Mouse (Mus musculus) CH12.LX (cell line): ENCODE measurements around the gene Hectd1. TPM values are rescaled to one million over a fixed set of nuclear protein-coding genes. Genes with fewer than 3 reads are reported as not detected.

Experiments
- DNase-seq: peaks from one replicate; pipeline ENCODE4 v3.0.0-alpha.2; 2013; ENCODE audit errors: extremely low read depth
- H3K27ac ChIP-seq: 2 replicates; pipeline ENCODE4 v1.5.1; 2012; ENCODE audit warnings: low read depth, mild to moderate bottlenecking, control low read depth, moderate library complexity; ENCODE audit not compliant: insufficient read depth
- H3K27me3 ChIP-seq: replicated peaks from 2 replicates; pipeline ENCODE3; 2012; ENCODE audit warnings: inconsistent platforms
- H3K36me3 ChIP-seq, 2 experiments: replicated peaks in 1 of 2; 2 replicates each; pipeline versions ENCODE3 to v1.6.1; 2012; ENCODE audit warnings: inconsistent platforms in 1 of 2, low read length in 1 of 2, mild to moderate bottlenecking in 1 of 2, mixed read lengths in 1 of 2, moderate library complexity in 1 of 2; ENCODE audit not compliant: control insufficient read depth in 1 of 2, insufficient read depth in 1 of 2
- H3K4me1 ChIP-seq, 2 experiments: 2 replicates each; pipeline ENCODE4 v1.6.1; 2012; ENCODE audit warnings: inconsistent platforms in 1 of 2, moderate library complexity in 1 of 2; ENCODE audit not compliant: insufficient read depth in 2 of 2, control insufficient read depth in 1 of 2
- H3K4me2 ChIP-seq: 2 replicates; pipeline ENCODE4 v1.6.1; 2012; ENCODE audit warnings: low read depth, mild to moderate bottlenecking, control low read depth; ENCODE audit not compliant: poor library complexity, insufficient read depth, severe bottlenecking
- H3K4me3 ChIP-seq, 3 experiments: fragments of 150-350 bp in 1 of 3; sonication (generic) in 1 of 3; replicated peaks in 1 of 3; 2 replicates each; pipeline versions ENCODE3 to v1.5.1; 2011 to 2012; ENCODE audit warnings: low read depth in 2 of 3, low read length in 2 of 3, mild to moderate bottlenecking in 2 of 3, moderate library complexity in 2 of 3, control low read depth in 1 of 3, improper control_type of control experiment in 1 of 3, inconsistent platforms in 1 of 3, mixed read lengths in 1 of 3; ENCODE audit not compliant: poor library complexity in 1 of 3
- H3K79me2 ChIP-seq: replicated peaks from 2 replicates; pipeline ENCODE4 v1.6.1; 2012; ENCODE audit warnings: mild to moderate bottlenecking, moderate library complexity; ENCODE audit not compliant: control insufficient read depth, poor library complexity, insufficient read depth, severe bottlenecking; ENCODE audit errors: extremely low read depth
- H3K9ac ChIP-seq: 2 replicates; pipeline ENCODE4 v1.6.1; 2012; ENCODE audit warnings: low read depth, mild to moderate bottlenecking, control low read depth, moderate library complexity; ENCODE audit not compliant: insufficient read depth
- H3K9me3 ChIP-seq: replicated peaks from 2 replicates; pipeline ENCODE3; 2012; ENCODE audit warnings: low read length, inconsistent platforms, mixed read lengths
- BHLHE40 ChIP-seq: IDR thresholded peaks from 2 replicates; pipeline ENCODE4 v1.6.1; 2011; ENCODE audit warnings: mild to moderate bottlenecking, low read depth, low read length, improper control_type of control experiment
- CHD1 ChIP-seq: IDR thresholded peaks from 2 replicates; pipeline ENCODE4 v1.6.1; 2012; ENCODE audit warnings: low read depth, low read length, improper control_type of control experiment, inconsistent platforms
- CTCF ChIP-seq, 2 experiments: IDR thresholded peaks in 1 of 2; conservative IDR thresholded peaks in 1 of 2; 2 replicates each; pipeline ENCODE4 v1.5.1; 2011 to 2012; ENCODE audit warnings: low read depth in 2 of 2, low read length in 2 of 2, improper control_type of control experiment in 1 of 2, inconsistent platforms in 1 of 2, mild to moderate bottlenecking in 1 of 2, moderate library complexity in 1 of 2
- JUN ChIP-seq: IDR thresholded peaks from 2 replicates; pipeline ENCODE4 v1.6.1; 2011; ENCODE audit warnings: low read depth, mild to moderate bottlenecking, low read length, improper control_type of control experiment, moderate library complexity; ENCODE audit not compliant: insufficient read depth
- JUND ChIP-seq: conservative IDR thresholded peaks from 2 replicates; pipeline ENCODE4 v1.6.1; 2011; ENCODE audit warnings: low read depth, low read length, improper control_type of control experiment
- MAFK ChIP-seq: IDR thresholded peaks from 2 replicates; pipeline ENCODE4 v1.6.1; 2011; ENCODE audit warnings: low read length, improper control_type of control experiment; ENCODE audit not compliant: insufficient replicate concordance
- MAX ChIP-seq: IDR thresholded peaks from 2 replicates; pipeline ENCODE4 v1.6.1; 2011; ENCODE audit warnings: low read length, improper control_type of control experiment
- MAZ ChIP-seq: IDR thresholded peaks from 2 replicates; pipeline ENCODE4 v1.6.1; 2012; ENCODE audit warnings: low read depth, mild to moderate bottlenecking, inconsistent platforms, low read length, improper control_type of control experiment, moderate library complexity
- MEF2A ChIP-seq: IDR thresholded peaks from 2 replicates; pipeline ENCODE4 v1.6.1; 2014; ENCODE audit warnings: low read depth, mild to moderate bottlenecking, inconsistent platforms, low read length, improper control_type of control experiment, borderline replicate concordance
- NELFE ChIP-seq: IDR thresholded peaks from 2 replicates; pipeline ENCODE4 v1.6.1; 2011; ENCODE audit warnings: low read depth, low read length, improper control_type of control experiment
- NRF1 ChIP-seq: IDR thresholded peaks from 2 replicates; pipeline ENCODE4 v1.6.1; 2014; ENCODE audit warnings: low read depth, mild to moderate bottlenecking, inconsistent platforms, low read length, improper control_type of control experiment, moderate library complexity
- POLR2A ChIP-seq: IDR thresholded peaks from 2 replicates; pipeline ENCODE4 v1.6.1; 2011; ENCODE audit warnings: low read depth, mild to moderate bottlenecking, improper control_type of control experiment, low read length
- RAD21 ChIP-seq: IDR thresholded peaks from 2 replicates; pipeline ENCODE4 v1.6.1; 2011; ENCODE audit warnings: low read depth, mild to moderate bottlenecking, low read length, improper control_type of control experiment, moderate library complexity
- RCOR1 ChIP-seq: conservative IDR thresholded peaks from 2 replicates; pipeline ENCODE4 v1.6.1; 2012; ENCODE audit warnings: low read depth, mild to moderate bottlenecking, inconsistent platforms, low read length, improper control_type of control experiment
- TBP ChIP-seq: conservative IDR thresholded peaks from 2 replicates; pipeline ENCODE4 v1.6.1; 2011; ENCODE audit warnings: low read depth, low read length, improper control_type of control experiment
- UBTF ChIP-seq: IDR thresholded peaks from 2 replicates; pipeline ENCODE4 v1.6.1; 2012; ENCODE audit warnings: low read depth, mild to moderate bottlenecking, inconsistent platforms, low read length, improper control_type of control experiment, moderate library complexity
- USF1 ChIP-seq: IDR thresholded peaks from 2 replicates; pipeline ENCODE4 v1.6.1; 2014; ENCODE audit warnings: low read depth, mild to moderate bottlenecking, inconsistent platforms, low read length, improper control_type of control experiment
- USF2 ChIP-seq: conservative IDR thresholded peaks from 2 replicates; pipeline ENCODE4 v1.6.1; 2011; ENCODE audit warnings: low read depth, low read length, improper control_type of control experiment
- ZC3H11A ChIP-seq: IDR thresholded peaks from 2 replicates; pipeline ENCODE4 v1.6.1; 2012; ENCODE audit warnings: low read depth, mild to moderate bottlenecking, inconsistent platforms, low read length, improper control_type of control experiment
- ZKSCAN1 ChIP-seq: IDR thresholded peaks from 2 replicates; pipeline ENCODE4 v1.6.1; 2012; ENCODE audit warnings: low read depth, inconsistent platforms, low read length, improper control_type of control experiment, borderline replicate concordance
- ZNF384 ChIP-seq: IDR thresholded peaks from 2 replicates; pipeline ENCODE4 v1.6.1; 2012; ENCODE audit warnings: low read depth, low read length, improper control_type of control experiment, inconsistent platforms
- dilution Hi-C: fragments of 300-500 bp; cut with MboI; formaldehyde crosslinking; loops from 2 replicates; pipeline ENCODE4 v1.14.3; 2020; ENCODE audit warnings: low sequenced_read_pairs; ENCODE audit not compliant: extremely low pct_unique_long_range_greater_than_20kb, extremely low pct_ligation_motif_present
- in situ Hi-C: fragments of 300-500 bp; cut with MboI; formaldehyde crosslinking; loops from 3 replicates; pipeline ENCODE4 v1.14.3; 2019; ENCODE audit warnings: low sequenced_read_pairs, low pct_ligation_motif_present, low pct_unique_long_range_greater_than_20kb, mixed read lengths
- polyA plus RNA-seq: library from polyadenylated mRNA; unstranded; fragments of >175 nt; gene quantifications from 2 replicates; pipeline ENCODE4 v1.2.1, GENCODE M21; 2012; ENCODE audit warnings: low read depth; ENCODE audit not compliant: insufficient read length
- total RNA-seq, 2 experiments: library from RNA; depleted of rRNA; stranded (reverse); fragments of 300-350 nt in 1 of 2; fragments of >200 nt in 1 of 2; gene quantifications; 2 replicates each; pipeline ENCODE4 v1.2.3; 2012 to 2014

The Hectd1 gene
- total and polyA plus RNA-seq, 3 experiments = 36.2 to 42.3 (median 41.4) TPM

DNA sequence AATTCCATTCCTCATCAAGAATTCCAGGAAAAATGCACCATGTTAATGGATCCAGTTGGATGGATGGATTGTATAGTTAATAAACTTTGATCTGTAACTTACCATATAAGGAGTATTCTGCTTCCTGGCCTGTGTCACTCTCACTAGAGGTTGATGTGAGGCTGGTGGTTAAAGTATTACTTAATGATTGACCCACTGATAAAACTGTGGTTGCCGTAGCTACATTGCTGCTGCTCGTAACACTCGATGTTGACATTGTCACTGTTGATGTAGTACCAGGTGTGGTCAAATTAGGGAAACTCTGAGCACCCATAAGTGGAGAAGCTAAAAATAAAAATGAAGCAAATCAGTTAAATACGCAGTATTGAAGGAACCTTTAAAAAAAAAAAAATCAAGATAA lies 61.9 kb downstream of the Hectd1 start:
- Histone ChIP-seq H3K4me3 (no peak overlapping the region), H3K27ac (no peak overlapping the region), H3K9ac (no peak overlapping the region), H3K4me2 (no peak overlapping the region)
- in situ Hi-C loops (loop anchor here (25.0 kb wide), 1 partner anchor 355 kb away; no protein-coding TSS in a partner anchor), dilution Hi-C loops (no loop called here)
- no peak for DNase-seq
- TF ChIP-seq MAFK = no peak
- TF ChIP-seq ZNF384 = no peak
- TF ChIP-seq MEF2A = no peak
- no peak for TF ChIP-seq TBP
- TF ChIP-seq ZC3H11A = no peak
- no peak for TF ChIP-seq NELFE
- TF ChIP-seq POLR2A = no peak
- TF ChIP-seq, all 38 proteins: peak for 0
- Histone ChIP-seq H3K36me3 (peaks cover 39 to 67% of the 10 kb centered on the region in 2 experiments), H3K27me3 (no peaks in the 10 kb centered on the region), H3K4me1 (peaks cover 0 to 4% of the 10 kb centered on the region in 2 experiments; a peak in 1 of 4 replicates), H3K79me2 (no peaks in the 10 kb centered on the region), H3K9me3 (no peaks in the 10 kb centered on the region)

DNA sequence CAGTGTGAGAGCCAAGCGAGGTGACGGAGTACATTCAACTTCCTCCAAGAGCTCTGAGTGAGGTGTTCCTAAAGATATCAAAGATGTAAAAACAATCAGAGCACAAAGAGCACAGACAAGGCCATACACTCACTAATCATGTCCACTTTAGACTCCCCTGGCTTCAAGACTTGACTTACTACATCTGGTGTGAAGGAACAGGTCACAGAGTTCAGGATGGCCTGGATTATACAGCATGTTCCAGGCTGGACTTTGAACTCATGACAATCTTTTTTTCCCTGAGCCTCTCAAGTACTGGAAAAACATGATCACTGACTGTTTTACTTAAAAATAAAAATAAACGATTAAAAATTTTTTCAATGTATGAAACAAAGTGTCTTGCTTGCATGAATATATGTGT lies 70.0 kb downstream of the Hectd1 start:
- Histone ChIP-seq H3K9ac (no peak overlapping the region), H3K4me2 (no peak overlapping the region), H3K79me2 (no peaks in the 10 kb centered on the region), H3K27me3 (no peaks in the 10 kb centered on the region), H3K4me1 (no peaks in the 10 kb centered on the region), H3K4me3 (no peak overlapping the region), H3K27ac (no peak overlapping the region), H3K9me3 (no peaks in the 10 kb centered on the region), H3K36me3 (peaks cover 42 to 80% of the 10 kb centered on the region in 2 experiments)
- no peak for DNase-seq
- dilution Hi-C loops = no loop called here
- TF ChIP-seq MAZ = no peak
- no peak for TF ChIP-seq USF2
- TF ChIP-seq NELFE = no peak
- TF ChIP-seq MEF2A = no peak
- TF ChIP-seq MAX = no peak
- no peak for TF ChIP-seq ZKSCAN1
- no peak for TF ChIP-seq NRF1
- no peak for TF ChIP-seq JUND
- no peak for TF ChIP-seq UBTF
- no peak for TF ChIP-seq TBP
- TF ChIP-seq RCOR1 = no peak
- TF ChIP-seq JUN = no peak
- TF ChIP-seq RAD21 = no peak
- no peak for TF ChIP-seq BHLHE40
- no peak for TF ChIP-seq CTCF (conservative IDR thresholded peaks at IDR 0.05 in 1 of 2, IDR thresholded peaks at IDR 0.05 in 1 of 2; ENCODE audit: low read depth in 2 of 2, low read length in 2 of 2)
- TF ChIP-seq CHD1 = no peak
- no peak for TF ChIP-seq USF1
- in situ Hi-C loops = loop anchor here (25.0 kb wide), 1 partner anchor 347 kb away; no protein-coding TSS in a partner anchor
